8 mouse cellular contexts compared by ENCODE assay signal in genomic region chr13:113728111-113728510, GRCm38 (mm10).
A peak's percentile ranks its signal among the peaks of the same experiment; 100 is the strongest.
DNase-seq lines count a peak whose midpoint lies in the region; ATAC-seq lines count a peak whose summit lies in the region.

No protein-coding gene starts in this region.

- no peak overlapping the region for H3K27ac ChIP-seq in limb, embryonic 10.5 days
- H3K27ac ChIP-seq in midbrain, embryonic 13.5 days, result no peak overlapping the region

- H3K4me1 ChIP-seq in limb, embryonic 10.5 days, result peaks cover 19% of the 10 kb centered on the region
- H3K4me1 ChIP-seq in midbrain, embryonic 13.5 days (replicated peaks), result peaks cover 11% of the 10 kb centered on the region

- H3K9ac ChIP-seq in midbrain, embryonic 13.5 days (replicated peaks), result no peak overlapping the region

- no peaks in the 10 kb centered on the region for H3K27me3 ChIP-seq in limb, embryonic 10.5 days (ENCODE audit: low read depth, poor library complexity, severe bottlenecking)
- no peaks in the 10 kb centered on the region; the same call in 1 of the 2 replicates for H3K27me3 ChIP-seq in midbrain, embryonic 13.5 days

- intact Hi-C loops in left cerebral cortex, postnatal 10 days (cut with DNase I), result no loop called here
- intact Hi-C loops in left cerebral cortex, postnatal 25 days (cut with DNase I), result no loop called here
- intact Hi-C loops in gastrocnemius, postnatal 14 days (cut with DNase I; ENCODE audit: low total_unique reads), result no loop called here

- no peak for ATAC-seq in inflammation-experienced regulatory T-cells, adult 6 months
- no peak for ATAC-seq in midbrain, embryonic 13.5 days

- H3K9me3 ChIP-seq in limb, embryonic 10.5 days (replicated peaks), result no peaks in the 10 kb centered on the region
- H3K9me3 ChIP-seq in midbrain, embryonic 13.5 days, result no peaks in the 10 kb centered on the region

- WGBS in limb, embryonic 10.5 days, result 49% methylated on average over 5 of the region's 5 CpGs
- 53% methylated on average over 5 of the region's 5 CpGs for WGBS in midbrain, embryonic 13.5 days

- H3K4me3 ChIP-seq in limb, embryonic 10.5 days, result no peak overlapping the region
- no peak overlapping the region for H3K4me3 ChIP-seq in midbrain, embryonic 13.5 days (replicated peaks)

- DNase-seq in left cerebral cortex, postnatal 10 days (ENCODE audit: extremely low spot score in 1 of 2, low spot score in 2 of 2), result peak; percentile 16 to 88
- DNase-seq in left cerebral cortex, postnatal 25 days (ENCODE audit: low spot score in 2 of 2), result no peak
- peak; percentile 15 for DNase-seq in adrenal gland, adult 2 months
- peak; percentile 52 for DNase-seq in gastrocnemius, postnatal 14 days
- DNase-seq in limb, embryonic 10.5 days (ENCODE audit: low spot score), result peak; percentile 44
- DNase-seq in testis, postnatal 10 days (ENCODE audit: low spot score), result no peak

- no peak overlapping the region for H3K4me2 ChIP-seq in midbrain, embryonic 13.5 days (replicated peaks)

- H3K36me3 ChIP-seq in limb, embryonic 10.5 days, result no peaks in the 10 kb centered on the region
- H3K36me3 ChIP-seq in midbrain, embryonic 13.5 days, result no peaks in the 10 kb centered on the region

Comparison
In these comparisons a context has a peak if more than half of its experiments do, and no peak if none do; other contexts are left out.
1. DNase-seq: peak in left cerebral cortex, postnatal 10 days (2 of 2), adrenal gland, adult 2 months (single experiment), gastrocnemius, postnatal 14 days (single experiment) and limb, embryonic 10.5 days (single experiment); none in left cerebral cortex, postnatal 25 days (0 of 2) and testis, postnatal 10 days (single experiment).